Mouse (Mus musculus) urinary bladder, postnatal 25 days (tissue): ENCODE results near the gene Pole2.

Experiments
- DNase-seq: peaks from one replicate; pipeline ENCODE4 v3.0.0; 2022; ENCODE audit warnings: low spot score

Pole2 gene

GRCm38 (mm10) chr12:69227776-69228466, at the start of gene Pole2:
Gene Pole2, minus strand, starts transcription at chr12:69228195.
- peak; percentile 92 for DNase-seq

- DNase-seq = no peak
Measured at GRCm38 (mm10) chr12:69268956-69269355, 41.0 kb upstream of the Pole2 start.

GRCm38 (mm10) chr12:69267956-69268632, 40.1 kb upstream of the Pole2 start:
- DNase-seq = no peak

GRCm38 (mm10) chr12:69265031-69265430, 37.0 kb upstream of the Pole2 start:
- no peak for DNase-seq

- DNase-seq = no peak
Measured at GRCm38 (mm10) chr12:69262251-69262650, 34.3 kb upstream of the Pole2 start.

GRCm38 (mm10) chr12:69257836-69258235, 29.8 kb upstream of the Pole2 start:
- no peak for DNase-seq

- no peak for DNase-seq
Measured at GRCm38 (mm10) chr12:69253806-69254205, 25.8 kb upstream of the Pole2 start.

- no peak for DNase-seq
Measured at GRCm38 (mm10) chr12:69250756-69251155, 22.8 kb upstream of the Pole2 start.

- no peak for DNase-seq
Measured at GRCm38 (mm10) chr12:69249766-69250165, 21.8 kb upstream of the Pole2 start.

- peak; percentile 65 for DNase-seq
Measured at GRCm38 (mm10) chr12:69241771-69242431, 13.9 kb upstream of the Pole2 start.

GRCm38 (mm10) chr12:69241405-69241770, 13.4 kb upstream of the Pole2 start:
- DNase-seq = no peak

- no peak for DNase-seq
Measured at GRCm38 (mm10) chr12:69240876-69241275, 12.9 kb upstream of the Pole2 start, which contains the start of gene Klhdc1. Gene Klhdc1, plus strand, starts transcription at chr12:69241176.

- no peak for DNase-seq
Measured at GRCm38 (mm10) chr12:69238284-69238683, 10.3 kb upstream of the Pole2 start.

- no peak for DNase-seq
Measured at GRCm38 (mm10) chr12:69235782-69236181, 7.8 kb upstream of the Pole2 start.

- no peak for DNase-seq
Measured at GRCm38 (mm10) chr12:69229251-69229650, 1.3 kb upstream of the Pole2 start.

- DNase-seq = no peak
Measured at GRCm38 (mm10) chr12:69220613-69221277, 7.2 kb downstream of the Pole2 start.

GRCm38 (mm10) chr12:69216587-69216986, 11.4 kb downstream of the Pole2 start:
- no peak for DNase-seq

- peak; percentile 49 for DNase-seq
Measured at GRCm38 (mm10) chr12:69215000-69215785, 12.8 kb downstream of the Pole2 start.

- no peak for DNase-seq
Measured at GRCm38 (mm10) chr12:69214393-69214792, 13.6 kb downstream of the Pole2 start.

- no peak for DNase-seq
Measured at GRCm38 (mm10) chr12:69213186-69213777, 14.7 kb downstream of the Pole2 start.

GRCm38 (mm10) chr12:69211057-69211456, 16.9 kb downstream of the Pole2 start:
- DNase-seq = no peak
